Mouse (Mus musculus): ENCODE results near the gene Cachd1. TPM values are rescaled to one million over a fixed set of nuclear protein-coding genes. Genes with fewer than 3 reads are reported as not detected.

Gene Cachd1
- total and polyA plus RNA-seq, 2 experiments from 2014 or later = 15.3 to 30.3 TPM

DNA sequence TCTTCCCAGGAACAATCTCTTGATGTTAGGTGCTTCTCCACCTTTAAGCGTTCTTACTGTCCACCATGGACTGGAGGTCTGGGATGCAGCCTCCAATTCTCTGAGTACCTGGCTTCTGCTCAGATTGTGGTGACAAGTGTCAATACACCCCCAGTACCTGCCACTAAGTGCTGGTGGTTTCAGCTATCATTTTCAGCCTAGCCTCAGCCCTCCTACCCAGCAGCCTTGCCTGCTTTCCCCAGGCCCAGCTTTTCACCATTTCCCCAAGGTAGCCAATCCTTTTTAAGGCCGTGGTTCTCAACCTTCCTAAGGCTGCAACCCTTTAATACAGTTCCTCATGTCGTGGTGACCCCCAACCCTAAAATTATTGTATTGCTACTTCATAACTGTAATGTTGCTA, 224.1 kb downstream of the Cachd1 start:
- DNase-seq (ENCODE audit: low spot score) (no peak), ATAC-seq (no peak)
- H3K27me3 ChIP-seq (ENCODE audit: insufficient read depth, low read length) = no peaks in the 10 kb centered on the region
- H3K9ac ChIP-seq (replicated peaks; ENCODE audit: low read length) = no peak overlapping the region
- no peak overlapping the region for H3K4me3 ChIP-seq (ENCODE audit: low read length)
- no peaks in the 10 kb centered on the region; the same call in 1 of the 2 replicates for H3K4me1 ChIP-seq (ENCODE audit: insufficient read depth, low read length)
- no peak overlapping the region for H3K4me2 ChIP-seq (ENCODE audit: low read depth, low read length)
- no peaks in the 10 kb centered on the region for H3K9me3 ChIP-seq (ENCODE audit: low read length)
- WGBS = 96% methylated on average over 3 of the region's 3 CpGs
- H3K27ac ChIP-seq = no peak overlapping the region
- no peak for TF ChIP-seq CTCF (IDR thresholded peaks at IDR 0.05; ENCODE audit: low read depth)
- no peaks in the 10 kb centered on the region for H3K36me3 ChIP-seq (ENCODE audit: insufficient read depth, low read length)

DNA sequence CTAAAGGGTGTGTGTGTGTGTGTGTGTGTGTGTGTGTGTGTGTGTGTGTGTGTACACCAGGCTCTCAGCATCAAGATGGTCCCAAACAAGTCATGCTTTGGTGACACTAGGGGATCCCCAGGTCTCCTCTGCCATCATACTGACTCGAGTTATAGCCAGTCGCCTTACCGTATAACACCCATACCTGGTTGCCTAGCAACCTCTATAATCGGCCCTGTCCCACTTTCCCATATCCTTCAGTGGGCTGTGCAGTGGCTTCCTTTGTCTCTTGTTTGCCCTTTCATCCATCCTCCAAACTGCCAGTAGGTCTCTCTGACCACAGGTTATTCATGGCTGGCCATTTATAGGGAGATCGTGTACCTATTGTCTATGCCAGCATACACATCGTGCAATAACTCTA, 224.6 kb downstream of the Cachd1 start:
- ATAC-seq = no peak
- no peaks in the 10 kb centered on the region for H3K36me3 ChIP-seq (ENCODE audit: insufficient read depth, low read length)
- H3K9ac ChIP-seq (replicated peaks; ENCODE audit: low read length) = no peak overlapping the region
- H3K27ac ChIP-seq = no peak overlapping the region
- no peaks in the 10 kb centered on the region; the same call in 1 of the 2 replicates for H3K4me1 ChIP-seq (ENCODE audit: insufficient read depth, low read length)
- H3K4me3 ChIP-seq (ENCODE audit: low read length) = no peak overlapping the region
- H3K9me3 ChIP-seq (ENCODE audit: low read length) = no peaks in the 10 kb centered on the region
- TF ChIP-seq CTCF (IDR thresholded peaks at IDR 0.05; ENCODE audit: low read depth) = no peak
- no peak for DNase-seq (ENCODE audit: low spot score)
- 62% methylated on average over 6 of the region's 6 CpGs for WGBS
- H3K27me3 ChIP-seq (ENCODE audit: insufficient read depth, low read length) = no peaks in the 10 kb centered on the region
- no peak overlapping the region for H3K4me2 ChIP-seq (ENCODE audit: low read depth, low read length)

DNA sequence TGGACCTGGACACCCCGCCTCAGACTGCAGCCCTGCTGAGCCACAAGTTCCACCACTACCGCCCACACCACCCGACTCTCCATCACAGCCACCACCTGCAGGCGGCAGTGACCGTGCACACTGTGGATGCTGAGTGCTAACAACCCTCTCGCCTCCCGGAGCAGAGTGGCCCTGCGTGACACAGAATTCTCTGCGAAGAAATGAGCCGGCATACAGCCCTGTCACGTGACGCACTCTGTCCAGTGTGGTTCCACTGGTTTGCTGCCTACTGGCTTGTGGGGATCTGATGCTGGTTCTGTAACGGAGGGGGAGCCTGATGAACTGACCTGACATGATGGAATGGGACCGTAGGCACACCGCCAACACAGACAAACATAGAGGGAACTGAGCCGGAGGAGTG, 226.5 kb downstream of the Cachd1 start:
- DNase-seq (ENCODE audit: low spot score) (no peak), ATAC-seq (no peak)
- no peaks in the 10 kb centered on the region; the same call in 1 of the 2 replicates for H3K4me1 ChIP-seq (ENCODE audit: insufficient read depth, low read length)
- no peak overlapping the region for H3K27ac ChIP-seq
- no peak overlapping the region for H3K4me2 ChIP-seq (ENCODE audit: low read depth, low read length)
- no peaks in the 10 kb centered on the region for H3K9me3 ChIP-seq (ENCODE audit: low read length)
- H3K4me3 ChIP-seq (ENCODE audit: low read length) = no peak overlapping the region
- TF ChIP-seq CTCF (IDR thresholded peaks at IDR 0.05; ENCODE audit: low read depth) = no peak
- no peak overlapping the region for H3K9ac ChIP-seq (replicated peaks; ENCODE audit: low read length)
- H3K27me3 ChIP-seq (ENCODE audit: insufficient read depth, low read length) = no peaks in the 10 kb centered on the region
- 89% methylated on average over 16 of the region's 16 CpGs for WGBS
- no peaks in the 10 kb centered on the region for H3K36me3 ChIP-seq (ENCODE audit: insufficient read depth, low read length)

DNA sequence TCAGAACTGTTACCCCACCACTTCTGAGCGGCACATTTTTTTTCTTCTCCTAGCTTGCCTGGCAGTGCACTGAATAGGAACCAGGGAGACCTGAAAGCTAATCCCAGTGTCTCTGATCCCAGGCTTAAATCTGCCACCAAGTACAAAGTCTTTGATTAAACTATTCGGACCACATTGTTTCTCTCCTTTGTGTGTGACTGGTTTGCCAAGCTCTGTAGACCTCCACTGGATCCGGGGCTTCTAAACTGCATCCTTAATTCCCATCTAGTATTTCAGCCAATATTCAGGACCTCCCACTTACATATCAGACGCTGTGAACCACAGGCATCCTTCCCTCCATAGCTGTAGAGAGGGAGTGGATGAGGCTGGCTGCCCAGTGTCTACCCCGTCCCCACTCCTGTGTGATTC, 231.9 kb downstream of the Cachd1 start:
- Histone ChIP-seq H3K4me2 (ENCODE audit: low read depth, low read length) (no peak overlapping the region), H3K27ac (no peak overlapping the region), H3K36me3 (ENCODE audit: insufficient read depth, low read length) (no peaks in the 10 kb centered on the region), H3K4me1 (ENCODE audit: insufficient read depth, low read length) (no peaks in the 10 kb centered on the region), H3K9ac (replicated peaks; ENCODE audit: low read length) (no peak overlapping the region), H3K9me3 (ENCODE audit: low read length) (no peaks in the 10 kb centered on the region), H3K4me3 (ENCODE audit: low read length) (no peak overlapping the region), H3K27me3 (ENCODE audit: insufficient read depth, low read length) (no peaks in the 10 kb centered on the region)
- 45% methylated on average over 5 of the region's 5 CpGs for WGBS
- no peak for DNase-seq (ENCODE audit: low spot score)
- ATAC-seq = peak; percentile 58; the same call in 1 of the 2 replicates
- TF ChIP-seq CTCF (IDR thresholded peaks at IDR 0.05; ENCODE audit: low read depth) = no peak

DNA sequence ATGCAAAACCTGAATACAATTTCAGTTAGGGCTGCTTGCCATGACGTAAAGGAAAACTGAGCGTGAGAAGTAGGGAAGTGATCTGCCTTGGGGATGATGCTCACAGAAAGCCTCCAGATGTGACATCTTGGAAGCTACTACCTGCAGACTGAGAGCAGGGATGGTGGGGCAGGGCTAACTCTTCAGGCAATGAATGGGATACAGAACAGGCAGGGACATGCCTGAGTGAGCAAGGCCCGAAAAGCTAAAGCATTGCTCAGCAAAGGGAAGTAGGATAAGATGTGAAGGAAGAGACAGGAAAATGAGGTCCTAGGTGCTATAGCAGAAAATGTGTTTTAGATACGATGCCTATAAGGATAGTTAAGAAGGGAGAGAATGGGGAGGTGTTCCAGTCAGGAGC, 232.6 kb downstream of the Cachd1 start:
- ATAC-seq (no peak), DNase-seq (ENCODE audit: low spot score) (no peak)
- Histone ChIP-seq H3K4me3 (ENCODE audit: low read length) (no peak overlapping the region), H3K27ac (no peak overlapping the region), H3K4me1 (ENCODE audit: insufficient read depth, low read length) (no peaks in the 10 kb centered on the region), H3K4me2 (ENCODE audit: low read depth, low read length) (no peak overlapping the region), H3K27me3 (ENCODE audit: insufficient read depth, low read length) (no peaks in the 10 kb centered on the region), H3K36me3 (ENCODE audit: insufficient read depth, low read length) (no peaks in the 10 kb centered on the region), H3K9ac (replicated peaks; ENCODE audit: low read length) (no peak overlapping the region), H3K9me3 (ENCODE audit: low read length) (no peaks in the 10 kb centered on the region)
- 83% methylated on average over 4 of the region's 4 CpGs for WGBS
- TF ChIP-seq CTCF (IDR thresholded peaks at IDR 0.05; ENCODE audit: low read depth) = no peak

DNA sequence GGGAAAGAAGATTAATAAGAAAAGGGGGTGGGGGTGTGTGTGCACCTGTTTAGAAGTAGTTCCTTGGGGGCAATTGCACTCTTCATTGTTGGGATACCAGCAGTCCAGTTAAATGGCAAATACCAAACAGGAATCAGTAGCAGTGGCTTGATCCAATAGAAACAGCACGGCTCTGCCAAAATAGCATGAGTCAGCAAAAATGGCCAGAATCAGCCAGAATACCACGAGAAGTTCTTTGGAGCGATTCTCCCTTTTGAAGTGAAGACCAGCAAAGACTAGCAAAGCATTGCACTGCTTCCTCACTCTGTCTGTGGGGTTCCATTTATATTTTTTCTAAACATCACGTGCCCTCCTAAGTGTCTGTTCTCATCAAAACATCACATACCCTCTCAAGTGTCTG, 241.3 kb downstream of the Cachd1 start:
- no peak overlapping the region for H3K4me3 ChIP-seq (ENCODE audit: low read length)
- H3K36me3 ChIP-seq (ENCODE audit: insufficient read depth, low read length) = no peaks in the 10 kb centered on the region
- no peak overlapping the region for H3K27ac ChIP-seq
- no peak for DNase-seq (ENCODE audit: low spot score)
- H3K9ac ChIP-seq (replicated peaks; ENCODE audit: low read length) = no peak overlapping the region
- WGBS = 88% methylated on average over 4 of the region's 4 CpGs
- 0 out of 2 replicates have a peak, but pooled peaks cover 3% of the 10 kb centered on the region for H3K9me3 ChIP-seq (ENCODE audit: low read length)
- H3K4me2 ChIP-seq (ENCODE audit: low read depth, low read length) = no peak overlapping the region
- H3K27me3 ChIP-seq (ENCODE audit: insufficient read depth, low read length) = no peaks in the 10 kb centered on the region
- no peaks in the 10 kb centered on the region for H3K4me1 ChIP-seq (ENCODE audit: insufficient read depth, low read length)
- no peak for ATAC-seq
- no peak for TF ChIP-seq CTCF (IDR thresholded peaks at IDR 0.05; ENCODE audit: low read depth)

DNA sequence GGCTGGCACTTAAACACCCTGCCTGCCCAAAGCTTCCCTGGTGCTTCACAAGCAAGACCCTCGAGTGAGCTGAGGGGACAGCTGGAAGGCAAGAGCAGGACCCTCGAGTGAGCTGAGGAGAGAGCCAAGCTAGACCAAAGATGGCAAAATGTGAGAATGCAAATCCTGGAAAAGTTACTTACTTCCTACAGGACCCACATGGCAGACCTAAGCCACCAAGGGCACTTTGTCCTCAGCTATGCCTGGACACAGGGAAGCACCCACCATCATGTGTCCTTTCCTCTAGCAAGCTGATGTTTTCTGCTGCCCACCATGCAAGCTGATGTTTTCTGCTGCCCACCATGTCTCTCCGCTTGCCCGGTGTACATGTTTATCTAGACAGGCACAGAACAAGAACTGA, 244.1 kb downstream of the Cachd1 start, which contains the start of gene Gm10577:
Gm10577 (minus strand) TSS at position 101 of the 400 bp plus-strand sequence.
- 83% methylated on average over 4 of the region's 4 CpGs for WGBS

More for the DNA sequence above, 244.1 kb downstream of the Cachd1 start, which contains the start of gene Gm10577:
- ATAC-seq (no peak), DNase-seq (ENCODE audit: low spot score) (no peak)
- Histone ChIP-seq H3K4me2 (ENCODE audit: low read depth, low read length) (no peak within 1 kb of the TSS), H3K9ac (replicated peaks; ENCODE audit: low read length) (no peak within 1 kb of the TSS), H3K4me3 (ENCODE audit: low read length) (no peak within 1 kb of the TSS), H3K4me1 (ENCODE audit: insufficient read depth, low read length) (no peaks in the 10 kb centered on the region), H3K9me3 (ENCODE audit: low read length) (0 out of 2 replicates have a peak, but pooled peaks cover 2% of the 10 kb centered on the region), H3K27ac (no peak within 1 kb of the TSS), H3K36me3 (ENCODE audit: insufficient read depth, low read length) (no peaks in the 10 kb centered on the region), H3K27me3 (ENCODE audit: insufficient read depth, low read length) (no peaks in the 10 kb centered on the region)
- TF ChIP-seq CTCF (IDR thresholded peaks at IDR 0.05; ENCODE audit: low read depth) = no peak

All from hindbrain, postnatal 0 days (tissue).